Mouse (Mus musculus): ENCODE results near the gene Emb. TPM values are rescaled to one million over a fixed set of nuclear protein-coding genes. Genes with fewer than 3 reads are reported as not detected.

The Emb gene
- 85.6 and 130 TPM in 2 replicates for polyA plus RNA-seq (2012)

GRCm38 (mm10) chr13:117208236-117208635, at the start of gene Emb:
TSS of gene Emb (plus strand) at chr13:117208536.

GRCm38 (mm10) chr13:117220501-117221321, 12.4 kb downstream of the Emb start, which contains the start of gene Gm17509:
TSS of gene Gm17509 (minus strand) at chr13:117221075.

Other genes with a start within 250 kb of the Emb start
- 14.5 and 14.7 TPM in 2 replicates for gene Parp8, start 183.0 kb upstream of the Emb start, polyA plus RNA-seq (2012)
- 0.24 and 0.41 TPM in 2 replicates for gene Gm17509, start 12.5 kb downstream of the Emb start, polyA plus RNA-seq (2012)

Measured in megakaryocyte-erythroid progenitor cell, adult 5 weeks (primary cell).